Mouse (Mus musculus): ENCODE measurements around the gene Nfatc4.
A peak's percentile ranks its signal among the peaks of the same experiment; 100 is the strongest.

The Nfatc4 gene

GRCm38 (mm10) chr14:55822435-55822990, 431 bp upstream of the Nfatc4 start:
- peak; percentile 73 for DNase-seq (ENCODE audit: low spot score)

- peak; percentile 40 for DNase-seq (ENCODE audit: low spot score)
Observed at GRCm38 (mm10) chr14:55824001-55824480, 1.1 kb downstream of the Nfatc4 start.

GRCm38 (mm10) chr14:55824481-55825215, 1.7 kb downstream of the Nfatc4 start:
- DNase-seq (ENCODE audit: low spot score), result peak; percentile 42

- DNase-seq (ENCODE audit: low spot score), result no peak
Observed at GRCm38 (mm10) chr14:55825216-55826051, 2.5 kb downstream of the Nfatc4 start.

- DNase-seq (ENCODE audit: low spot score), result no peak
Observed at GRCm38 (mm10) chr14:55826142-55826541, 3.2 kb downstream of the Nfatc4 start.

- no peak for DNase-seq (ENCODE audit: low spot score)
Observed at GRCm38 (mm10) chr14:55826551-55827340, 3.8 kb downstream of the Nfatc4 start.

GRCm38 (mm10) chr14:55828716-55829263, 5.8 kb downstream of the Nfatc4 start:
- no peak for DNase-seq (ENCODE audit: low spot score)

GRCm38 (mm10) chr14:55829854-55830253, 6.9 kb downstream of the Nfatc4 start:
- DNase-seq (ENCODE audit: low spot score), result no peak

- no peak for DNase-seq (ENCODE audit: low spot score)
Observed at GRCm38 (mm10) chr14:55830331-55830730, 7.4 kb downstream of the Nfatc4 start.

GRCm38 (mm10) chr14:55833126-55833525, 10.2 kb downstream of the Nfatc4 start:
- no peak for DNase-seq (ENCODE audit: low spot score)

- DNase-seq (ENCODE audit: low spot score), result no peak
Observed at GRCm38 (mm10) chr14:55834808-55835533, 12.0 kb downstream of the Nfatc4 start.

GRCm38 (mm10) chr14:55838312-55838711, 15.4 kb downstream of the Nfatc4 start:
- no peak for DNase-seq (ENCODE audit: low spot score)

GRCm38 (mm10) chr14:55838740-55839139, 15.8 kb downstream of the Nfatc4 start:
- no peak for DNase-seq (ENCODE audit: low spot score)

- DNase-seq (ENCODE audit: low spot score), result no peak
Observed at GRCm38 (mm10) chr14:55840853-55841366, 18.0 kb downstream of the Nfatc4 start.

GRCm38 (mm10) chr14:55842794-55843193, 19.9 kb downstream of the Nfatc4 start:
- DNase-seq (ENCODE audit: low spot score), result no peak

- no peak for DNase-seq (ENCODE audit: low spot score)
Observed at GRCm38 (mm10) chr14:55845506-55846294, 22.8 kb downstream of the Nfatc4 start.

GRCm38 (mm10) chr14:55850885-55851284, 27.9 kb downstream of the Nfatc4 start:
- no peak for DNase-seq (ENCODE audit: low spot score)

GRCm38 (mm10) chr14:55852646-55853551, 30.0 kb downstream of the Nfatc4 start:
- DNase-seq (ENCODE audit: low spot score), result no peak
